Mouse (Mus musculus): ENCODE data around the gene Rapsn. TPM values are rescaled to one million over a fixed set of nuclear protein-coding genes. Genes with fewer than 3 reads are reported as not detected.

The Rapsn gene
- polyA plus RNA-seq, 1 experiment = 0.42 TPM

DNA sequence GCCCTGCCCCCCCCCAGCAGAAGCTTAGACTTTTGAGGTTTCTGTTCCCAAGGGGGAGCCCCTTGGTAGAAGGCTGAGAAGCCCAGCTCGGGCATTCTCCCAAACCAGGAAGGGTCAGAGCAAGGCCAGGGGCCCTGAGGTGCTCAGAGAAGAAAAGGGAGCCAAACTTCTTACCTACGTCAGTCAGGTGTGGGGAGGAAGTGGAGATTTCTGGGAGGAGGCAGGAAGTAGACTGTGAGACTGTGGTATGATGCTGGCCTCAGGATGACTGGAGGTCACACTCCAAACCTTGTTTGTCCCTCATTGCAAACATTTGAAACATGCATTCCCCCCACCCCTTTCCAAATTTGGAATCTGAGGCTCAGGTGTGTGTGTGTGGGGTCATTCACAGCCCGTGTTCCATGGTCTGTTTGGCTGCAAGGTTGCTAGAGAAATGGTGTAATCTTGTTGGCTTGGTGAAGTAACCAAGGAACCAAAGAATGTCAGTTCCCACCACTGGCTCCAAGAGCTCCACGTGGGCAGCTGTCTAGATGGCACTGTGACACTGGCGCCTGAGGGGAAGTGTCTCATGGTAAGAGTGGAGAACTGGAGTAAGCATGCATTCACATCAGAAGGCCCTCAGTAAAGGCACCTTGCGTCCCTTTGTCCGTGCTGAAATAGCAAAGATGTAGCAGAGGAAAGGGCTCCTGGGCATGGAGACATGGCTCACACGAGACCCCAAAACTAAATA, 45.5 kb downstream of the Rapsn start:
- no peak overlapping the region for H3K4me3 ChIP-seq (ENCODE audit: low read depth, low read length)
- no peaks in the 10 kb centered on the region for H3K9me3 ChIP-seq (replicated peaks; ENCODE audit: control insufficient read depth, insufficient read depth, low read length, poor library complexity, severe bottlenecking)
- H3K4me1 ChIP-seq (ENCODE audit: control insufficient read depth, insufficient read depth, low read length) = no peaks in the 10 kb centered on the region
- H3K27me3 ChIP-seq (ENCODE audit: control insufficient read depth, insufficient read depth, low read length, poor library complexity, severe bottlenecking) = no peaks in the 10 kb centered on the region
- no peaks in the 10 kb centered on the region for H3K36me3 ChIP-seq (ENCODE audit: control insufficient read depth, insufficient read depth, low read length, poor library complexity, severe bottlenecking)
- H3K9ac ChIP-seq (ENCODE audit: low read depth, poor library complexity, severe bottlenecking) = no peak overlapping the region
- TF ChIP-seq EP300 (IDR thresholded peaks at IDR 0.05; ENCODE audit: insufficient read depth, low read depth, low read length) (no peak), POLR2A (IDR thresholded peaks at IDR 0.05; ENCODE audit: insufficient read depth, low read length) (no peak), CTCF (IDR thresholded peaks at IDR 0.05; ENCODE audit: low read depth, low read length) (no peak)
- no peak overlapping the region for H3K27ac ChIP-seq (ENCODE audit: insufficient read depth, low read length)

DNA sequence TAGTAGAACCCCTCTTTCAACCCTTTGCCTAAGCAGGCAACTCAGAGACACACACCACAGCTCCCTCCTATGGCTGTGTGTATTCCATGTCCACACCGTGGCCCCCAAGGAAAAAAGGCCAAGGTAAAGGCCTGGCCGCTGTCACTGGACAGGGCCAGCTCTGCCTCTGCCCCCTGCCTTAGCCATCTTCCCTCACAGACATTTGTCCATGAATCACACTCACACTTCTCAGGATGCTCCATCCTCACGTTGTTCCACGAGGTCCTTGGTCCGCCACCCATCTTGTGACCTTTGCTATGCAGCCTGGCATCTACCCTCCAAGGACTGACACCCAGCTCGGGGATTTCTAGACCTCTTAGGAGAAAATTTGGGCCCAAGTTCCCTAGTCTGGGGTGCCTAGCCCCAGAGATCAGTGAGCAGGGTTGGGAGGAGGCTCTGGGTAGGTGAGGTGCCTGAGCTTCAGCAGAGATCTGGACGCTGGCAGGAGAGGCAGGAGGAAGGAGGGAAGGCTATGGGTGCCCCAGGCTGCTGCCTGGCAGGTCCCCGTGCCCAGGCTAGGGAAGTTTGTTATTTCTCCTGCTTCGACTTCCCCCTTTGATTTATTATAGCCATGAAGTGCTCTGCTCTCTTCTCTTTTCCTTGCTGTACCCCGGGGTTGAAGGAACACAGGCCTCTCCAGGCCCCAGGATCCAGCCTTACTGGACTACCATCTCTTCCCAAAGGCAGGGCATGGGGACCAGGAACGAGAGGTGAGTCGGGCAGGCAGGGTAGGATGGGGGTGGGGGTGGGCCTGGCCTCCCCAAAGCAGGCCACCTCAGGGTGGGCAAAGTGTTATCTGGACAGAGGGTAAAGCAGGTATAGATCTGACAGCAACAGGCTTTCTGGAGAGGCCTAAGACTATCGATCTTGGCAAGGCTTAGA, 46.6 kb downstream of the Rapsn start, which contains the start of gene Spi1:
Gene Spi1, plus strand, starts transcription at position 616 of the 921 bp plus-strand sequence.
- Histone ChIP-seq H3K36me3 (ENCODE audit: control insufficient read depth, insufficient read depth, low read length, poor library complexity, severe bottlenecking) (no peaks in the 10 kb centered on the region), H3K9ac (ENCODE audit: low read depth, poor library complexity, severe bottlenecking) (no peak within 1 kb of the TSS), H3K4me3 (ENCODE audit: low read depth, low read length) (no peak within 1 kb of the TSS), H3K27me3 (ENCODE audit: control insufficient read depth, insufficient read depth, low read length, poor library complexity, severe bottlenecking) (no peaks in the 10 kb centered on the region), H3K27ac (ENCODE audit: insufficient read depth, low read length) (no peak within 1 kb of the TSS), H3K4me1 (ENCODE audit: control insufficient read depth, insufficient read depth, low read length) (no peaks in the 10 kb centered on the region), H3K9me3 (replicated peaks; ENCODE audit: control insufficient read depth, insufficient read depth, low read length, poor library complexity, severe bottlenecking) (no peaks in the 10 kb centered on the region)
- TF ChIP-seq CTCF (IDR thresholded peaks at IDR 0.05; ENCODE audit: low read depth, low read length) (no peak), POLR2A (IDR thresholded peaks at IDR 0.05; ENCODE audit: insufficient read depth, low read length) (no peak), EP300 (IDR thresholded peaks at IDR 0.05; ENCODE audit: insufficient read depth, low read depth, low read length) (no peak)

DNA sequence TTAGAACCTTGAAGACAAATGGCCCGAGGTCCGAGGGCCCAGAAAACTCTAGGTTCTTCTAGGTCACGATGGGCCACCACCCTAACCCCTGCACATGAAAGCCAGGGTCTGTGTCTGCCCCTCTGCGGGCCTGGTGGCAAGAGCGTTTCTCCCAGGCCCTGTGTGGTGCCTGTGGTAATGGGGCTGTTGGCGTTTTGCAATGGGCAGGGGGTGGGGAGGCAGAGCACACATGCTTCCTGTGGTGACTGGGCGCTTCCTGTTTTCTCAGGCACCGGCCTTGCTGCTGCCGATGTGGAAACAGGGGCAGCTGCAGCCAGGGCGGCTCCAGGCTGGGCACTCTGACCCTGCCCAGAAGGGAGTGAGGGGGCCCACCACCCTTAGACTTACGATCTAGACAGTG, 47.4 kb downstream of the Rapsn start:
- H3K4me1 ChIP-seq (ENCODE audit: control insufficient read depth, insufficient read depth, low read length) = no peaks in the 10 kb centered on the region
- no peak overlapping the region for H3K27ac ChIP-seq (ENCODE audit: insufficient read depth, low read length)
- H3K36me3 ChIP-seq (ENCODE audit: control insufficient read depth, insufficient read depth, low read length, poor library complexity, severe bottlenecking) = no peaks in the 10 kb centered on the region
- no peak overlapping the region for H3K9ac ChIP-seq (ENCODE audit: low read depth, poor library complexity, severe bottlenecking)
- TF ChIP-seq CTCF (IDR thresholded peaks at IDR 0.05; ENCODE audit: low read depth, low read length) (no peak), EP300 (IDR thresholded peaks at IDR 0.05; ENCODE audit: insufficient read depth, low read depth, low read length) (no peak), POLR2A (IDR thresholded peaks at IDR 0.05; ENCODE audit: insufficient read depth, low read length) (no peak)
- H3K4me3 ChIP-seq (ENCODE audit: low read depth, low read length) = no peak overlapping the region
- no peaks in the 10 kb centered on the region for H3K9me3 ChIP-seq (replicated peaks; ENCODE audit: control insufficient read depth, insufficient read depth, low read length, poor library complexity, severe bottlenecking)
- no peaks in the 10 kb centered on the region for H3K27me3 ChIP-seq (ENCODE audit: control insufficient read depth, insufficient read depth, low read length, poor library complexity, severe bottlenecking)

DNA sequence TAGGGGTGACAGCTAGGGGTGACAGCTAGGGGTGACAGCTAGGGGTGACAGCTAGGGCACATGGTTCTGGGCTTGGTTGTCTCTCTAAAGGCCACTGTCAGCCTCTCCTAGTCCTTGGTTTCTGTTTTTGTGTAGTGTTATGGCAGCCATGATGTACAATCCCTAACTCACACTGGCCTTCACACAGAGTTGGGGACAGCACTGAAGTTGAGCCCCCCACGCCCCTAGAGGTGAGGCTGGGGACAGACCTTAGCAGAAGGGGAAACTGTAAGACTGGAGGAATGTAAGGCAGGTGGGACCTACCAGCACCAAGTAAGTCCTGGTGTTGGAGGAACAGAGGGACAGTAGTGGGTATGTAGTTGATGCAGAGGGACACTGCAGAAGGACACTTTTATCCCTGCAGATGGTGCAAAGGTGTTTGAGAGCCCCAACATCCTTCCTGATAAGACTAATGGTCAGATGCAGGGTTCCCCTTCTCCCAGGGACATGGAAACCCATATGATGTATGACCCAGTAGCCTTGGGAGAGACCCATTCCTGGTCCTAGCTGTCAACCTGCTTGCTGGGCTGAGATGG, 48.0 kb downstream of the Rapsn start:
- H3K9me3 ChIP-seq (replicated peaks; ENCODE audit: control insufficient read depth, insufficient read depth, low read length, poor library complexity, severe bottlenecking) = no peaks in the 10 kb centered on the region
- H3K4me1 ChIP-seq (ENCODE audit: control insufficient read depth, insufficient read depth, low read length) = no peaks in the 10 kb centered on the region
- TF ChIP-seq CTCF (IDR thresholded peaks at IDR 0.05; ENCODE audit: low read depth, low read length) = no peak
- TF ChIP-seq EP300 (IDR thresholded peaks at IDR 0.05; ENCODE audit: insufficient read depth, low read depth, low read length) = no peak
- no peak for TF ChIP-seq POLR2A (IDR thresholded peaks at IDR 0.05; ENCODE audit: insufficient read depth, low read length)
- H3K27ac ChIP-seq (ENCODE audit: insufficient read depth, low read length) = no peak overlapping the region
- H3K27me3 ChIP-seq (ENCODE audit: control insufficient read depth, insufficient read depth, low read length, poor library complexity, severe bottlenecking) = no peaks in the 10 kb centered on the region
- H3K9ac ChIP-seq (ENCODE audit: low read depth, poor library complexity, severe bottlenecking) = no peak overlapping the region
- H3K4me3 ChIP-seq (ENCODE audit: low read depth, low read length) = no peak overlapping the region
- H3K36me3 ChIP-seq (ENCODE audit: control insufficient read depth, insufficient read depth, low read length, poor library complexity, severe bottlenecking) = no peaks in the 10 kb centered on the region

DNA sequence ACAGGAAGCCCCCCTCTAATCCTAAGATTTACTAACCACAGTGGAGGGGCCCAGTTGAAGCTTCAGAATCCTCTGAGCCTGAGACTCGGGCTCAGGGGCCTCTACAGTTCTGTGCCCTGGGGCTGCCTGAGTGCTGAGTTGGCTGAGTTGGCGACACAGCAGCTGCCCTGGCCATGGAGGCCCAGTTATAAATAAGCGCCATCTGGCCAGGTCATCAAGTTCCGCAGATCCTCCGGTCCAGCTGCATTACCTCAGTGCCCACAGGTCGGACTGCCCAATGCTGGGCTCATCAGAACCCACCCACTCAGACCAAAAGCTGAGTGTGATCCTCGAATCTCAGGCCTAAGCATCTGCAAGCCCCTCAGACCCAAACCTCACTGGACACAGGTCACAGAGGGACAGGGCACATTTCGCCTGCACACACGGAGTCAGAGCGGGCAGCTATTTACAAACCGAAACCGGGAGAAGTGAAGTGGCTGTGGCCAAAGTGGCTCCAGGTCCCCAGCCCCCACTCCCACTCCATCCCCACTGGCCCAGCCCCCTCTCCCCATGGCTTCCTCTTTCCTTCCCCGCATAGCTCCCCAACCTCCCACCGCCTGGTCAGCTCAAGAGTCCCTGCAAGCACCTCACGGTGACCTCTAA, 48.9 kb downstream of the Rapsn start:
- no peaks in the 10 kb centered on the region for H3K36me3 ChIP-seq (ENCODE audit: control insufficient read depth, insufficient read depth, low read length, poor library complexity, severe bottlenecking)
- TF ChIP-seq POLR2A (IDR thresholded peaks at IDR 0.05; ENCODE audit: insufficient read depth, low read length) (no peak), CTCF (IDR thresholded peaks at IDR 0.05; ENCODE audit: low read depth, low read length) (no peak), EP300 (IDR thresholded peaks at IDR 0.05; ENCODE audit: insufficient read depth, low read depth, low read length) (no peak)
- H3K4me3 ChIP-seq (ENCODE audit: low read depth, low read length) = no peak overlapping the region
- no peaks in the 10 kb centered on the region for H3K27me3 ChIP-seq (ENCODE audit: control insufficient read depth, insufficient read depth, low read length, poor library complexity, severe bottlenecking)
- no peak overlapping the region for H3K9ac ChIP-seq (ENCODE audit: low read depth, poor library complexity, severe bottlenecking)
- H3K27ac ChIP-seq (ENCODE audit: insufficient read depth, low read length) = no peak overlapping the region
- no peaks in the 10 kb centered on the region for H3K9me3 ChIP-seq (replicated peaks; ENCODE audit: control insufficient read depth, insufficient read depth, low read length, poor library complexity, severe bottlenecking)
- no peaks in the 10 kb centered on the region for H3K4me1 ChIP-seq (ENCODE audit: control insufficient read depth, insufficient read depth, low read length)
